Mouse (Mus musculus) limb, embryonic 12.5 days (tissue): ENCODE data around the gene Caln1. TPM values are rescaled to one million over a fixed set of nuclear protein-coding genes. Genes with fewer than 3 reads are reported as not detected.

ENCODE experiments used
- ATAC-seq: fragments of 200-750 bp; cut with Nextera tagmentation; 2 replicates; pipeline ENCODE4 v1.8.0; 2017; ENCODE audit warnings: low read depth, moderate TSS enrichment; ENCODE audit not compliant: insufficient number of reproducible peaks, insufficient read depth, low FRiP score, low TSS enrichment
- H3K27ac ChIP-seq: fragments of 300-500 bp; sonication (generic); 2 replicates; pipeline ENCODE4 v1.5.1; 2016; ENCODE audit warnings: mild to moderate bottlenecking, moderate library complexity
- H3K27me3 ChIP-seq: fragments of 300-500 bp; sonication (generic); 2 replicates; pipeline ENCODE4 v1.6.1; 2016; ENCODE audit warnings: mild to moderate bottlenecking, moderate library complexity
- H3K36me3 ChIP-seq: fragments of 300-500 bp; sonication (generic); 2 replicates; pipeline ENCODE4 v1.6.1; 2016; ENCODE audit warnings: mild to moderate bottlenecking, moderate library complexity
- H3K4me1 ChIP-seq: fragments of 300-500 bp; sonication (generic); replicated peaks from 2 replicates; pipeline ENCODE4 v1.6.1; 2016
- H3K4me2 ChIP-seq: fragments of 300-500 bp; sonication (generic); 2 replicates; pipeline ENCODE4 v1.6.1; 2016; ENCODE audit warnings: mild to moderate bottlenecking, moderate library complexity
- H3K4me3 ChIP-seq: fragments of 300-500 bp; sonication (generic); replicated peaks from 2 replicates; pipeline ENCODE4 v1.5.1; 2016; ENCODE audit warnings: mild to moderate bottlenecking
- H3K9ac ChIP-seq: fragments of 300-500 bp; sonication (generic); replicated peaks from 2 replicates; pipeline ENCODE4 v1.6.1; 2016; ENCODE audit warnings: mild to moderate bottlenecking, moderate library complexity
- H3K9me3 ChIP-seq: fragments of 300-500 bp; sonication (generic); 2 replicates; pipeline ENCODE4 v1.6.1; 2016; ENCODE audit warnings: mild to moderate bottlenecking, moderate library complexity
- WGBS: fragments of 180-500 bp; shearing (Covaris S2); methylation state at CpG from one replicate; pipeline ENCODE4 v1.1.7; 2016; 5-methylcytosine and 5-hydroxymethylcytosine counted together
- polyA plus RNA-seq: library from polyadenylated mRNA; unstranded; fragments of >200 nt; fragmentation: Nextera tagmentation; extraction: Ambion mirVana; gene quantifications from 2 replicates; pipeline ENCODE4 v1.2.1, GENCODE M21; 2016

The Caln1 gene
- polyA plus RNA-seq, 1 experiment from 2014 or later: 0.73 TPM

DNA sequence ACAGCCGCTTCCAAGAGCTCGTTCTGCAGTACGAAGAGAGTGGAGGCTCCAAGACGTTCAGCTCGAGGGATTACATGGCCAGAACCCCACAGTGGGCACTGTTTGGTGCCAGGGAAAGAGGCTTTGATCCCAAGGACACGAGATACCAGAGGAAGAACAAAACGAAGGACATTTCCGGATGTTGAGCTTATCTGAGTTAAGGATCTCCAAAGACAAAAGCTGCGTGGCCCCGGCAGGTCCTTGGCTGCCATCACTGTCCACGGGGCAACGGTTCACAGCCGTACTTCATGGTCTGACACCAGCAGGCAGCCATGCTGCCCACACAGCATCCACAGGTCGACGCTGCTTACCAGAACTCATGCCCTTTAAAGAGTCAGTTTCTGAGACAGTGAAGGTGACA, 28.6 kb upstream of the Caln1 start:
- Histone ChIP-seq H3K27me3 (no peaks in the 10 kb centered on the region), H3K9ac (no peak overlapping the region), H3K4me2 (no peak overlapping the region), H3K4me1 (no peaks in the 10 kb centered on the region), H3K36me3 (peaks cover 64% of the 10 kb centered on the region), H3K4me3 (no peak overlapping the region), H3K9me3 (no peaks in the 10 kb centered on the region), H3K27ac (no peak overlapping the region)
- no peak for ATAC-seq
- WGBS: 96% methylated on average over 15 of the region's 15 CpGs

DNA sequence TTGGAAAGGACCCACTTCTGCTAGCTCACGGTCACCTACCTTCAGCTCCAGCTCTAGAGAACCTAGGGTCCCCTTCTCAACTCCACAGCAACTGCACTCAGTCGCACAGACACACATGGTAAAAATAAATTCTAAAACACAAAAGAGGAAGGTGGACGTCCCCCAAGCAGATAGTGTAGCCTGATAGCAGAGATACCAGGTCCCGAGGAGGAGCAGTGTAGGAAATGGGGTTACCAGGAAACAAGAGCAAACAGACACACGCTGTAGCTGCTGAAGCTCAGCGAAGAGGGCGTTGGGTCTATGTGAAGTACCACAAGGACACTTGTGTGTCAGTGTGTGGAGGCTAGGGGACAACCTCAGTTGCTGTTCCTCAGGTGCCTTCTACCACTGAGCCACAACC, 24.3 kb upstream of the Caln1 start:
- no peak overlapping the region for H3K4me2 ChIP-seq
- WGBS: 85% methylated on average over 7 of the region's 7 CpGs
- no peak for ATAC-seq

DNA sequence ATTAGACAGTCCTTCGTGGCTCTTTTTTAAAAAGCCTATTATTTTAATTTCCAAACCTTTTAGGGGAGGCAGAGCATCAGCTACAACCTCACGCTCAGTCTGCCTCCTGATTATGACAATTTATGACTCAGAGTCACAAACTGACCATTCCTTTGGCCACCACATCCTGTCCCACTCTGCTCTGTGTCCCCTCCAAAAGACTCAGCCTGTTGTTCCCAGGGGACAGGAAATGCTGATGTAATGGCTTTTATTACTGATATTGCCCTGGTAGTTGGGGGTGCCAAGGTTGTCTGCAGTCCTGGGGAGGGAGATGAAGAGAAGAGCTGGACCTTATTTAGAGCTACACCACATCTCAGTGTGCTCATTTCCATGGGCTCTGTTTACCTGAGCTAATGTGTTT, 23.4 kb upstream of the Caln1 start:
- peaks cover 7% of the 10 kb centered on the region; the same call in 1 of the 2 replicates for H3K9me3 ChIP-seq
- no peak overlapping the region for H3K9ac ChIP-seq
- H3K4me3 ChIP-seq: no peak overlapping the region
- WGBS: 78% methylated on average over 2 of the region's 2 CpGs
- ATAC-seq: no peak
- H3K36me3 ChIP-seq: peaks cover 29% of the 10 kb centered on the region
- H3K27me3 ChIP-seq: no peaks in the 10 kb centered on the region
- H3K4me2 ChIP-seq: no peak overlapping the region
- H3K4me1 ChIP-seq: no peaks in the 10 kb centered on the region
- H3K27ac ChIP-seq: no peak overlapping the region

More for the DNA sequence above, 24.3 kb upstream of the Caln1 start:
- Histone ChIP-seq H3K4me3 (no peak overlapping the region), H3K4me1 (no peaks in the 10 kb centered on the region), H3K36me3 (peaks cover 38% of the 10 kb centered on the region), H3K9ac (no peak overlapping the region), H3K27ac (no peak overlapping the region), H3K9me3 (peaks cover 7% of the 10 kb centered on the region; the same call in 1 of the 2 replicates), H3K27me3 (no peaks in the 10 kb centered on the region)

DNA sequence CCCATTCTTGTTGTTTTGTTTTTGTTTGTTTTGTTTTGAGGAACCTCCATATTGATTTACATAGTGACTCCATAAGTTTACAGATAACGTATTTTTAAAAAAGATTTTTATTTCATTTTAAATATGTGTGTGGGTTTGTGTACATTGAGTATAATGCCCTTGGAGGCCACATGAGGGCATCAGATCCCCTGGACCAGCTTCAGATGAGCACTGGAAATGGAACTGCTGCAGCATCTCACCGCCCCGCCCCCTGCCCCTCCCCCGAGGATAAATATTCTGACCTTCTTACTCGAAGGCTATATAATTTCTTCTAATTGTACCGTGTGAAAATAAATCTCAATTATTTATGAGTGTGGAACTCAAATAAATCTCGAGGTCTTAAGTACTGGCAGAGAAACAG, 14.0 kb upstream of the Caln1 start:
- no peak for ATAC-seq

DNA sequence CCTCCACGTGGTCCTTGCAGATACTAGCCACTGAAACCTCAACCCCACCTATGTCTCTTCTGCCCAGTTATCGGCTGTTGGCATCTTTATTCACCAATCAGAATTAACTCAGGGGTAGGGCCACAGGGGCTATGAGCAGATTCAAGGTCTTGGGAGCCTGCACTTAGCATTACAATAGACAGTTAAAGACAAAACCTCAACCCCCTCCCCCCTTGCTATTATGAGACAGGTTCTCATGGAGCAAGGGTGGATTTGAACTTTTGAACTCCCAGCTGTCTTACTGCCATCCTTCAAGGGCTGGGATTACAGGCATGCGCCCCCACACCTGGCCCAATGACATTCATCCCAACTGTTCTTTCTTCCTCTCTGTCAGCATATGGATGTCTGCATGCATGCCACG, 6.1 kb upstream of the Caln1 start:
- H3K4me3 ChIP-seq: no peak overlapping the region
- no peaks in the 10 kb centered on the region for H3K4me1 ChIP-seq
- H3K4me2 ChIP-seq: no peak overlapping the region
- 65% methylated on average over 4 of the region's 4 CpGs for WGBS
- no peak overlapping the region for H3K27ac ChIP-seq
- no peaks in the 10 kb centered on the region for H3K27me3 ChIP-seq
- ATAC-seq: no peak
- H3K9me3 ChIP-seq: no peaks in the 10 kb centered on the region
- H3K36me3 ChIP-seq: no peaks in the 10 kb centered on the region
- no peak overlapping the region for H3K9ac ChIP-seq

More for the DNA sequence above, 14.0 kb upstream of the Caln1 start:
- no peaks in the 10 kb centered on the region for H3K9me3 ChIP-seq
- H3K4me1 ChIP-seq: no peaks in the 10 kb centered on the region
- H3K27ac ChIP-seq: no peak overlapping the region
- H3K4me2 ChIP-seq: no peak overlapping the region
- no peaks in the 10 kb centered on the region for H3K27me3 ChIP-seq
- H3K36me3 ChIP-seq: no peaks in the 10 kb centered on the region
- no peak overlapping the region for H3K4me3 ChIP-seq
- 54% methylated on average over 7 of the region's 7 CpGs for WGBS
- H3K9ac ChIP-seq: no peak overlapping the region

DNA sequence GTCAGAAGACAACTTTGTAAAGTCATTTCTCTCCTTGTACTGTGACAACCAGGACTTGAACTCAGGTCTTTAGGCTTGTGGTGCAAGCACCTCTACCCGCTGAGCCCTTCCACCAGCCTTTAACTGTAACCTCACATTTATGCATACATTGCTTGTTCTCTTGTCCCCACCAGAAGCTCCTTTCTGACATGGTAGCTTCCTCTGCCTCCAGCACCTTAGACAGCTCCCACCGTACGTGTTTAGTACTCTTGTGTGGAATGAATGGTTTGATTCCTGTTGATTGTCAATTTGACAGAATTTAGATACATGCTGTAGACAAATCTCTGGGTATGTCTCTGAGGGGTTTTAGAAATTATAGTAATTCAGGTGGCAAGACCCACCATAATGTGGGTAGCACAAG, 5.5 kb upstream of the Caln1 start:
- Histone ChIP-seq H3K4me3 (no peak overlapping the region), H3K27me3 (no peaks in the 10 kb centered on the region), H3K4me2 (no peak overlapping the region), H3K9me3 (no peaks in the 10 kb centered on the region), H3K36me3 (no peaks in the 10 kb centered on the region), H3K4me1 (no peaks in the 10 kb centered on the region), H3K27ac (no peak overlapping the region), H3K9ac (no peak overlapping the region)
- 33% methylated on average over 3 of the region's 3 CpGs for WGBS
- no peak for ATAC-seq

DNA sequence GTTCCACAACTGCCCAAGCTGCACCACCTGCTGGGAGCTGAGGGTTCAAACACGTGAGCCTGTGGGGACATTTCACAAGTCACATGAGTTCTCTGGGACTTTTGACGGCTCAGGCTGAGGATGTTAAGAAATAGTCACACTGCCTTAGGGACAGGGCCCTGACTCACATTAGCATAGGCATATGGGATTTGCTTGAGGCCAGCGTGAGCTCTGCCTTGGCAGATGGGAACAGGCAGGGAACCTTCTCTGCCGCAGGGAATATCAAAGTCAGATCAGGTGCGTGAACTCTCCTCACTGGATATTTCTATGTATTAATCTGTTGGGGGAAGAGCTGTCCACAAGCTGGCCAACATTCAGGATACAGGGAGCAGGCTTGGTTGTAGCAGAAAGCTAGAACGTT, 1.0 kb upstream of the Caln1 start:
- H3K36me3 ChIP-seq: no peaks in the 10 kb centered on the region
- H3K27me3 ChIP-seq: no peaks in the 10 kb centered on the region
- WGBS: 85% methylated on average over 6 of the region's 6 CpGs
- no peak overlapping the region for H3K4me3 ChIP-seq
- no peak for ATAC-seq
- no peak overlapping the region for H3K27ac ChIP-seq
- no peaks in the 10 kb centered on the region for H3K9me3 ChIP-seq
- H3K4me2 ChIP-seq: no peak overlapping the region
- no peak overlapping the region for H3K9ac ChIP-seq
- H3K4me1 ChIP-seq: no peaks in the 10 kb centered on the region

DNA sequence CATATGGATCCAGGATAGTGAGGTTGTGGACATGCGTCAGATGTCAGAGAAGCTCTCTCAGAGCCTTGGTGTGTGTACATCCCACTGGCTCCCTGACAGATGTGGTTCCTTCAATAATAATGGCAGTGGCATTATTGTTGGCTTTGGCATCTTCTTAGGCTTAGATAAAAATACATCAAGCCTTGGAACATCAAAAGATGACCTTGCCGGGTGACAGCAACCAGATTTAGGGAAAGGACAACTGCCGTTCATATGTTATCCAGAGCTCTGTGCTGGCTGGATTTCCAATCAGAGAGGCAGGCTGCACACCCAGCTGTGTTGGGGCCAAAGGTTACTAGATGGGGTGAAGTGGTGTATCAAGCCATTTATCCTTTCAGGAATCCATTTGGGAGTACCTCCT, 6.2 kb downstream of the Caln1 start:
- H3K4me1 ChIP-seq: no peaks in the 10 kb centered on the region
- no peak overlapping the region for H3K27ac ChIP-seq
- H3K9ac ChIP-seq: no peak overlapping the region
- no peaks in the 10 kb centered on the region for H3K27me3 ChIP-seq
- no peaks in the 10 kb centered on the region for H3K36me3 ChIP-seq
- 80% methylated on average over 3 of the region's 3 CpGs for WGBS
- H3K4me2 ChIP-seq: no peak overlapping the region
- H3K9me3 ChIP-seq: no peaks in the 10 kb centered on the region
- no peak overlapping the region for H3K4me3 ChIP-seq
- no peak for ATAC-seq

DNA sequence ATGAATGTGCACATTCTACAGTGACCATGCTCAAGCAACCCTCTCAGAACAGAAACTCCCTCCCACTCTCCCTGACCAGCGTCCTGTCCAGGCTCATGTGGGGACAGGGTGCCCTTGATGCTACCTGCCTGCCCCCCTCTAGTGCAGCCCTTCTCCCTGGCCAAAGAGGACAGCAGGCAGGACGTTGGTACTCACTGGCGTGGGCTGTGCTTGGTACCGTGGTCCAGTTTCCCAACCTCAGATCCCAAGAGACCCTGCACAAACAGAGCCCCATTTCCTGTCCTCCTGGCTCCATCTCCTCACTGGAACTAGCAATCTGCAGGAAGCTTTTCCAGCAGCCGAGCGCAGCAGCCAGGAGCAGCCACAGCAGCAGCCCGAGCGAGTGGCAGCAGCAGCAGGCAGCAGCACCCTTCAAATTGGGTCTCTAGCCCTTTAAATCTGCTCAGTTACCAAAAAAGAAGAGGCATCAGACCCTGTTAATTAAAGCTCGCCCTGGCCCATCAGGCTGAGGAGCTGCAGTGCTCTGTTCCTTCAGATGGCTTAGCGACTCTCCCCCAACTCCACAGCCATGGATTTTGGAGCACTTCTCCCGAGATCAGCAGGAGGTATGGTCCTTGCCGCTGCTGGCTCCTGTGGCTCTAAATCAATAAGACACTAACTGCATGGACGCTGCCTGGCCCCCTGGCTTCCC, 15.1 kb downstream of the Caln1 start, which contains the start of gene A330070K13Rik:
A330070K13Rik (minus strand) TSS at position 410 of the 691 bp plus-strand sequence.
- H3K27ac ChIP-seq: no peak within 1 kb of the TSS
- no peak for ATAC-seq
- WGBS: 13% methylated on average over 13 of the region's 13 CpGs
- H3K4me1 ChIP-seq: peaks cover 14% of the 10 kb centered on the region
- no peaks in the 10 kb centered on the region for H3K36me3 ChIP-seq
- no peaks in the 10 kb centered on the region for H3K27me3 ChIP-seq
- H3K4me2 ChIP-seq: peak within 1 kb of the TSS; percentile 54
- no peaks in the 10 kb centered on the region for H3K9me3 ChIP-seq
- H3K4me3 ChIP-seq: peak within 1 kb of the TSS; percentile 20
- no peak within 1 kb of the TSS; the same call in 1 of the 2 replicates for H3K9ac ChIP-seq

DNA sequence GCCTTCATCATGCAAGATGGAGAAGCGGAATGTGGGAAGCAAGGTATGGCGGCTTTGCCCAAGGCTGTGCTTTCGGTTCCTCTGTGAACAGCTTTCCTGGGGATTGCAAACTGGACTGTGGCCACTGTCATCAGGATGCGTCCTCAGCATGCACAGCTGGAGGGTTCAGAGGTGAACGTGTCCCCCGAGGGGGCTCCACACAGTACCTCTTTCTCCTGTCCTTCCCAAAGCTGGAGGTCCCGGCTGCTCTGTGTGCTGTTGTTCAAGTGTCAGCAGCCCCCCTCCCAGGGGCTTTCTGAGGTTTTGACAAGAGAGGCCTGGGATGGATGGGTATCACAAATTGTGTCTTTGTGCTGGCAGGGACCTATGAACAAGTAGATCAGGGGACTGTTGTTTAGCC, 17.2 kb downstream of the Caln1 start:
- no peak overlapping the region for H3K9ac ChIP-seq
- H3K9me3 ChIP-seq: no peaks in the 10 kb centered on the region
- peaks cover 14% of the 10 kb centered on the region for H3K4me1 ChIP-seq
- 73% methylated on average over 7 of the region's 7 CpGs for WGBS
- no peak overlapping the region for H3K4me3 ChIP-seq
- ATAC-seq: no peak
- no peak overlapping the region for H3K27ac ChIP-seq
- no peaks in the 10 kb centered on the region for H3K27me3 ChIP-seq
- H3K36me3 ChIP-seq: no peaks in the 10 kb centered on the region
- H3K4me2 ChIP-seq: no peak overlapping the region

DNA sequence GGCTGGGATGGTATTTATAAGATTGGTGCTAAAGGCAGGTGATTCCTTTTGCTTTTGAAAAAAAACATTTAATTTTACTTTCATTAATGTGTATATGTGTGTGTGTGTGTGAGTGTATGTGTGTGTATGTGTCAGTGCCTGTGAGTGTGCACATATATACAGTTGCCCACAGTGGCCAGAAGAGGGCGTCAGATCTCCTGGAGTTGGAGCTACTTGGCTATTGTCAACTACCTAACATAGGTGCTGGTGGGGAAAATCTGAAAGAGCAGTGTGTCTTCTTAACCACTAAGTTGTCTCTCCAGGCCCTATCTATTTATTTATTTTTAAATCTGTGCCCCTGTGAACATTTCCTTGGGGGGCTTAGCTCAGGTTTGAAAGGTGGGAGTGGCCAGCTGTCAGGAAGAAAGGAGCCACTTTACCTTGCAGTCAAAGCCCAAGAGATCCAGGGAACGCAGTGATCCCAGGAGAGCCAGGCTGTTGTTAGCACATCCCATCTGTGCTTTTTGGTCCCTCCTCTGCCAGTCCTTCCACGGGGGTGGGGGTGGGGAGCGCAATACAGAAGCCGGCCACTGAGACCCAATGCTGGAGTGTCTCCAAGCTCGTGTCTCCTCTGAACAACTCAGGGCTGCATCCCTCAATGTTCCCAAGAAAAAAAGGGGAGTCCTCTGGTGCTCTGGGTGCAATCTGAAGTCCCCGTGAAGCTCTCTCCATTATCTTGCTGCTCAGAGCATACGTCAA, 24.5 kb downstream of the Caln1 start:
- Histone ChIP-seq H3K4me2 (no peak overlapping the region), H3K36me3 (no peaks in the 10 kb centered on the region), H3K27ac (no peak overlapping the region), H3K9me3 (no peaks in the 10 kb centered on the region), H3K9ac (no peak overlapping the region), H3K4me1 (no peaks in the 10 kb centered on the region), H3K27me3 (no peaks in the 10 kb centered on the region), H3K4me3 (no peak overlapping the region)
- ATAC-seq: no peak
- WGBS: 60% methylated on average over 8 of the region's 8 CpGs
